Mouse (Mus musculus) megakaryocyte progenitor cell, adult 5-6 weeks (primary cell): ENCODE measurements around the gene Slc24a1. TPM values are rescaled to one million over a fixed set of nuclear protein-coding genes. Genes with fewer than 3 reads are reported as not detected.
A peak's percentile ranks its signal among the peaks of the same experiment; 100 is the strongest.
"Not testable (repeated sequence)": the region's sequence is repeated elsewhere in the genome, so short reads cannot be mapped to it uniquely, and the experiment has no call there.

Experiments
- ATAC-seq: replicated peaks from 2 replicates; pipeline ENCODE4 v1.8.0; 2016; ENCODE audit warnings: mild to moderate bottlenecking, moderate TSS enrichment, inconsistent platforms; ENCODE audit not compliant: poor library complexity
- total RNA-seq, 2 experiments: library from RNA; stranded (forward) in 1 of 2; stranded (reverse) in 1 of 2; fragments of 157-497, 149-512 nt in 1 of 2; fragments of 200-1000 nt in 1 of 2; gene quantifications; 2 replicates each; pipeline versions ENCODE4 v1.2.3 to v1.2.4; 2015 to 2017

The Slc24a1 gene
- total RNA-seq (2015): not detected in 2 replicates
- not detected in 2 replicates for total RNA-seq (2017)

DNA sequence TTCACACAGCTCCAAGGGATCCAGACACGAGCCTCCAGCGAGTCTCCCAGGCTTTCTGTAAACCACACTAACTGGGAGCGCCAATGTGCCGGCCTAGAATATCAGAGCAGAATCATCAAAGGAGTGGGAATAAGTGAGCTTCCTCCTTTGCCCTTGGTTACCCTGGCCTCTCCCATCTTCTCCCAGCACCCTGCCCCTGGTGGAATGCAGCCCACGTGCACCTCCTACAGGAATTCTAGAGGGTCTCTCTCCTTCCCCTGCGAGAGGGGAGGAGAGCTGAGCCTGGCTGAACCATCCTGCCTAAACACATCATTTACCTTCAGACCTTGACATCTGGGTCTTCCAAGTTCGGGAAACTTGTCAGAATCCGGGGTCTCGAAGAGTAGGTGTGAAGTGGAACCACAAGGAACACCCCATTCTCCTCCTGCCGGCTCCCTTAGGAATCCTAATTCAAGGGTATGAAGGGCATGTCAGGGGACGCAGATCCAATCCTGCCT lies at the start of gene Slc24a1:
Slc24a1 (minus strand) TSS at position 447 of the 497 bp plus-strand sequence.
- no peak for ATAC-seq

DNA sequence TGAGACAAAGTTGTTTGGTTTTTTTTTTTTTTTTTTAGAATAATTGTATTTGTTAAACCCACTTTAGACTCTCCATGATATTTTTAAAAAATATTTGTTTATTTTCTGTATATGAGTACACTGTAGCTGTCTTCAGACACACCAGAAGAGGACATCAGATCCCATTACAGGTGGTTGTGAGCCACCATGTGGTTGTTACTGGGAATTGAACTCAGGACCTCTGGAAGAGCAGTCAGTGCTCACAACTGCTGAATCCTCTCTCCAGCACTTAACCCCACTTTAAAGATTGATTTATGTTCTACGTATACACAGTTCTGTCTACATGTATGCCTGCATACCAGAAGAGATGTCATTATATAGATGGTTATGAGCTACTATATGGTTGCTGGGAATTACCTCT lies 44.1 kb upstream of the Slc24a1 start:
- ATAC-seq: not testable (repeated sequence)

DNA sequence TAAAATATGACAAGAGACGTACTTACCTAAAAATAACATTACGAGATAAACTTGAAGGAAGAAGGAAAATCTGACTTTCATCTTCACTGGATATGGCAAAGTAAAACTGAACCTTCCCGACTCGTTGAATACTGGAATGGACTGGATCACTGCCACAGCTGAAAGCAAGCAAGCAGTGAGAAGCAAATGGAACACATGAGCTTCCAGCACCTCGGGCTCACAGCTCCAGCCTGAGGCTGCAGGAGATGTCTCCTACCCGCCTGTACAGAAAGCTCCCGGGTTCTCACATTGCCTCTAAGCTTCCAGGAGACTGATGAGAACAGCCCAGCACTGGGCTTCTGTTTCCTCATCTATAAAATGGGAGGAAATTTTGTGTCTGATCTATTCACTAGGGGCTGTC lies 38.9 kb upstream of the Slc24a1 start:
- no peak for ATAC-seq

DNA sequence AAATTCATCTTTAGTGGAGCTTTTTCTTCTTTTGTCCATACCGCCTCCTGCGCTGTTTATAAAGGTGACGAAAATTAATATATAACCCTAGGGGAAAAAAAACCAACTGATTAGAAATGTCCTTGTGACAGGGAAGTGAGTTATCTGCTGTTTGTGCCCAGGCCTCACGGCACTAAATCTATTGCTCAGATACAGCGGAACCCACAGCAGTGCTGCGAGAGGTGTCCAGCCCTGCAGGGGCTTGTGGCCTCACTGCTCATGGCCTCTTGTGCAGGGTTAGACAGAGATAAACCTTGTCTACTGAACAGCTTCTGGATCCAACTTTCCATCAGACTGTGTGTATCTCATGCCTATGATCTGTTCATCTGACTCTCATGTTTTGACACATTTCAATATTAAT lies 37.0 kb upstream of the Slc24a1 start:
- no peak for ATAC-seq

DNA sequence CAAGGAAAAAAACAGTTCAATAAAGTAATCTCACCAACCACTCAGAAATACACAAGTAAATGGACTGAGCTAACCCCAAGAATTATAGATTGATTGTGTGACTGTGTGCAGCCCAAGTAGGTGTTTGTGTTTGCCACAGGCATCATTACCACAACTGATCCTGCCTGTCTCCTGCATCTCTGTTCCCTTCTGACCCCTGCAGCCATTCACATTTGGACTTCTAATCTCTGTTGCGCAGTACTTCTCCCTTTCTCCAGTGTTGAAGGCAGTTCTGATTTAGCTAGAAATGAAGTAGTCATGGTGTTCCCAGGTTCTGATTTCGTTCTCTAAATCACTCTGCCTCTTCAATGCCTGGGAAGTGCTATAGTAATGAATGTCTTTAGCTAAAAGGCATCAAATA lies 36.2 kb upstream of the Slc24a1 start:
- no peak for ATAC-seq

DNA sequence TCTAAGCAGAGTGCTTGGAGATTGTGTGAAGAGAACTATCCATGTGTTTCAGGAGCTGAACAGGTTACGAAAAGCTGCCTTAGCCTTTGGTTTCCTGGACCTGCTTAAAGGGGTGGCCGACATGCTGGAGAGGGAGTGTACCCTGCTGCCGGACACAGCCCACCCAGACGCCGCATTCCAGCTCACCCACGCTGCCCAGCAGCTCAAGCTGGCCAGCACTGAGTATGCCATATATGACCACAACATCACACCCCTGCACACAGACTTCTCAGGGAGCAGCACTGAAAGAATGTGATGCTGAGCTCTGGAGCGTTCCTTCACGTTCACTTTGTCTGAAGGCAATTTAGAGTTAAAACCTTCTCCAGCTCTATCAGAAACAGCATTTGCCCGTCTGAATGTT lies 34.4 kb upstream of the Slc24a1 start:
- ATAC-seq: no peak

DNA sequence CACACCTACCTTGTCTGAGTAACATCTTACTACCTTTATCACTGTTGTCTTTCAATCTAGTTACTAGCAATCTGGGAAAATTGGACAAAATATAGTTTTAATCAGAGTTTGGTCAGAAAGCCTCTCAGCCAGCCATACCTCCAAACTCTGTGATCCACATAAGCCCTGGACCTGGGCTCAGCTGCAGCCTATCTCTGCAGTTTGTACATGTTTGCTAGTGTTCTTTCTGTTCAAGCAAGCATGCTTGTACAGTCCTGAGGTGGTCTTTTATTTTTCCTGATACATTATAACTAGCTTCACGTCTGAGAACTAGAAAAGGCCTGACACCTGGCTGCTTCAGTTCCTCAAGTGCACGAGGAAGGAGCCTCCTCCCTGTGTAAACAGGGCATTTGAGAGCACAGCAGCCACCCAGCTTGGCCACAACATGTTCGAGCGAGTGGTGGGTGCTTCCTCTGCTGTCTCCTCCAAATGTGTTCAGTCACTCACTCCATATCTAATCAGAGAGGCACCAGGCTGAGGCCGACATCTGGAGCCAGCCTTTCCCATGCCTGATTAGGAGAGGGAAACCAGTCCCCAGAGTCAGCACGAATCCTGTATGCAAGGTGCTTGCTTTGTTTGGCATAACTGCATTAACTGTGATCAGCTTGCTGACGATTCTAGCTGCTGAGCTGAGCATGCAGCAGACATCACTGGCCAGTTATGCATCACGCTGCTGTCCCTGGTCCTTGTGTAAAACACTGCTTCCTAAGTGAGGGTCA lies 33.8 kb upstream of the Slc24a1 start:
- peak; percentile 95 for ATAC-seq

DNA sequence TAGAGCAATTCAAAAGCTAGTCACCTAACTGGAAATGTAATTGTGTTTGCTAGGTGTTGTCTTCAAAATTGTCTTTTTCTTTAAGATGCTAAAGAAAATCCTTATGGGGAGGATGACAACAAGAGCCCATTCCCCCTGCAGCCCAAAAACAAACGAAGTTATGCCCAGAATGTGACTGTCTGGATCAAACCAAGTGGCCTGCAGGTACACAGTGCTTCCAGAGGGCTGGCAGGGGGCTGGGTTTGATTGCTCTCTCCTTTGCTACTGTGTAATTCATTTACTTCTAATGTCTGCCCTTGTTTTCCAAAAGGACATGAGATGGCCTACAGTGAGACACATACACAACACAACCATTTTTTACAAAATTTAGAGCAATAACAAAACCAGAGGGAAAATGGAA lies 30.5 kb upstream of the Slc24a1 start:
- no peak for ATAC-seq

DNA sequence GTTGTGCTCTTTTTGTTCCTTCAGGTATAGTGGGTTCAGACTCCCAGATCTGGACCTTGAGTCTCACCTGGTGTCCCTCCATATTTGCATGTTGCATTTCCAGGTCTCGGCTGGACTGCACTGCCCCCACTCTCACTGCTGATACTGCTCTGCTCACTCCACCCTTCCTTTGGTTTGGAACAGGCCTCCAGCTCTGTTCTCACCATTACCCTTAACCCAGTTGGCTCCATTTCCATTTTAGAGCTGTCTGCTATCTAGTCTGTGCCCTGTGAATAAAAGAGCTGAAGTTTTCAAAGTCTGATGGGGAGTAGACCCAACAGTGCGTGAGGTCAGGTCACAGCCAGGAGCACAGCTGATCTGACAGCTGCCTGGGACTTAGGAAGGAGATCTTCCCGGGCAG lies 29.1 kb upstream of the Slc24a1 start:
- ATAC-seq: no peak

DNA sequence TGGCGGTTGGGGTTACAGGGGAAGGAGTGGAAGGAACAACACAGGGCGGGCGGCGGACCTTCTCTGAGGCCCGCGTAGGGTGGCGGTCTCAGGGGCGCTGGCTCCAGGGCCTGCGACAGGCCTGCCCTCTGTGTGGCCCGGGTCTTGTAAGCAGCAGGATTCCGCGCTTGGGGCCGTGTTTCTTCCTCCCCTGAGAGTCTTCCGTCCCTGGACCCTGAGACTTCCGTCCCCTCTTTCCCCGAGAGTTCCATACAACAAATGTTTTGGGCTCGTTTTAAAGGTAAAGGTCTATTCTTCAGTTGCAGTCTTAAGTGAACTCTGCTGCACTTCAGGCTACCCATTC lies 9.5 kb upstream of the Slc24a1 start:
- ATAC-seq: peak; percentile 60; the same call in 1 of the 2 replicates

DNA sequence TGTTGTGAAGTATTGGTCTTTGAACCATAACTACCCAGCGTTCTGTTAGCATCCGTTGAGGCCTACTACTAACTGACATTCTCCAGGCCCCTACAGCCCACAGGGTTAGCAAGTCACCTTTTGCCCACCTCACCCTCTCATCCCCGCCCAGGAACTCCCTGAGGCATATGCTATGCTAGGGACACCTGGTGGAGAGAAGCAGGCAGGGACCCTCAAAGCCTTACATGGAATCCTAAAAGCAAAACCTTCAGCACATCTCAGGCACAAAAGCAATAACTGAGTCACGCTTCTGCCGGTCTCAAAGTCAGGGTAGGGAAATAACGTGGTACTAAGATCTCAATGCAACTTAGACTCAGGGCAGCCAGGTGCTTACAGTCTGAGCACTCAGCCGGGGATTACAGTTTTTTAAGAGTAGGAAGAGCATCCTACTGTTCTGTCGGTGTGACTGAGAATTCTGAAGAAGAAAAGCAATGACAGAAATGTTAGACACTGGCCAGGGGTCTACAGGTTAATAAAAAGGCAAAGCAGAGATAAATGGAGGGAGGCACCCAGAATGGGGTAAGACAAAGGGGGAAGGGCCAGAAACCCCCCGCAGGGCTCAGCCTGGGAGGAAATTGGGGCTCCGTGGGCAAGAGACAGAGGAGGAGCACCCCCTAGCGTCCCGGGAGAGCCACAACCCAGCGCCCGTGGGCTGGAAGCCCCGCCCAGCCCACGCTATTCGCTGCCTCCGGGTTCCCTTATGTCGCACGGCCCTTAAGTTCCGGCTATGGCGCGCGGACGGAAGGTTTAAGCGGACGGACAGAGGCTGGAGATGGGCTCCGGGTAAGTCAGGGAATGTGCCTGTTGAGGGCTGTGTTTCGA lies 8.9 kb upstream of the Slc24a1 start, which contains the start of gene Ints14:
Ints14 (plus strand) TSS at position 789 of the 861 bp plus-strand sequence.
- ATAC-seq: peak; percentile 97

DNA sequence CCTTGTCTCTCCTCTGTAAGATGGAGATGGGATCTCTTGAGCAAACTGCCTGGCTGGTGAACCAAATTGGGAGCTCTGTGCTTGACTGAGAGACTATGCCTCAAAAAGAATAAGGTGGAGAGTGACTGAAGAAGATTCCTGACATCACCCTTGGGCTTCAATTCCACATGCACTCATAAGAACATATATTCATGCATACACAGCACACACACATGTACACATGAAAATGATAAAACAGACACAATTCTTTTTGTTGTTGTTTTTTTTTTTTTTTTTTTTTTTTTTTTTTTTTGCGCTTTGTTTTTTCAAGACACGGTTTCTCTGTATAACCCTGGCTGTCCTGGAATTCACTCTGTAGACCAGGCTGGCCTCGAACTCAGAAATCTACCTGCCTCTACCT lies 5.9 kb upstream of the Slc24a1 start:
- no peak for ATAC-seq

DNA sequence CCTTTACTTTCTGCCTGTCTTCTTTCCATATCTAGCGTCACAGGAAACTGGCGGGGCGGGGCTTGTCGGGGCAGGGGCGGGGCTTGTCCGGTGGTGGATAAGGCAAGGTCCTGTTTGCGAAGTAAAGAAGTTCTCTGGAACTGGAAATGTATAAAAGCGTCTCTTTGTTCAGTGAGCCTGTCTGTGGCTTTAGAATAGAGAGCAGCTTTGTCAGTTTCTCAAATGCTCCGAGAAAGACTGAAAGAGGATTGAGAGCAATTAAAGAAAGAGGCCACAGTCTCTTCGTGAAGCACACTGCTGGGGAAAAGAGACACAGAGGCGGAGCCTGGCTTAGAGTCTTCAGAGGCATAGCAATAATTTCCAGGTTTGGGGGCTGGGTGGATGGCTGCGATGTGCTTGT lies 4.9 kb upstream of the Slc24a1 start:
- 0 out of 2 replicates have a peak, but pooled peaks have one; percentile 18 for ATAC-seq

DNA sequence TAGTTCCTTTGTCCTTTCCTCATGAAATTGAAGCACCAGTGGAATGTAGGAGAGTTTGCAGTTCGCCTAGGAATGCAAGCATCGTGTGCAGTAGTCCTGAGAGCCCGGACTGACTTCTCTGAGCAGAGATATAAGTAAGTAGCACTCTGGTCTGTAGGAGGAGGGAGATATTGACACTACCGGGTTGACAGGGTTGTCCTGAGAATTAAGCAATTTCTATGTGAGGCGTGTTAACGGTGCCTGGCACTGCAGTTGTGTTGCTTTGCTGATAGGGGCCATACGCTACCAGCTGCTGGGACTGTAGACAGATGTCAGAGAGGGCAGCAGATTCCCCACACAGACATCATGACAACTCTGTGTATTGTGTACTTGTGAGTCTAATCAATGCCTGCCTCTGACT lies 1.8 kb upstream of the Slc24a1 start:
- ATAC-seq: peak; percentile 65

DNA sequence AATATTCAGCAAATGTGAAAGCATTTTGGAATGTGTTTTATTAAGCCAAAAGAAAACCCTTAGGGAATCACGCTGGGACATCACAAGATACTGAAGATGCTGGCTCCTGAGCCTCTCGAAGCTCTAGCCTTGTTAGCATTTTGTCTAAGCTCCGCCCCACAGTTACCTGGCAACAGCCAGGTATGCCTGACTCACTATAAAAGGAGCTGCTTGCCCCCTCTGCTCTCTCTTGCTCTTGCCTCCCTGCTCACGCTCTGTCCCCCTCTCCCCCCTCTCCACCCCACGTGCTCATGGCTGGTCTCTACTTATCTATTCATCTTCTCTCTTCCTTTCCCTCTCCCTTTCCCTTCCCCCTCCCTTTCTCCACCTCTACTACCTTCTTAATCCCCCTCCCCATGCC lies 648 bp upstream of the Slc24a1 start:
- no peak for ATAC-seq

DNA sequence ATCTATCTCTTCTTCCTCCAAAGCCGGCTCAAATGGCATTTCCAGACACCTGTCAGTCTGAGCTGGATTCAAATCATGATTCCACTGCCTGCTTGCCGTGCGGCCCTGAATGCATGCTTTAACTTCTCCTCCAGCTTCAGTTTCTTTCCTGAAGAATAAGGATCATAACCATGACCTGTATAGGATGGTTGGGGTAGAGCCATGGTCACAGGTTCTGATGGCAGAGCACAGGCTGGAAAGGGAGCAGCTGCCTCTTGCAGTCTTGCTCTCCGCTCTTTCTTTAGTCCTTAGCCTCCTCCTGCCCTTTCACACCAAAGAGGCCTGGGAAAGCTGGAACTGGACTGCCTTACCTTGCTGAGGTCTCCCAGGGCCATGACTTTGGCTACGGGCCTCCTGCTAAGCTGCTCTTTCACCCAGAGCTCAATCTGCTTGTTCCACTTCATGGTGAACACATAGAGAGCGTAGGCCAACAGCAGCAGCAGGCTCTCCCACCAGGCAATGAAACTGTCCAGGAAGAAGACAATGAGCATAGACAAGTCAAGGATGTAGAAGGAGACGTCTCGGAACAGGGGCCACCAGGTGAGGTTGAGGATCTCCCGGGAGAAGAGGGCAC lies 3.8 kb downstream of the Slc24a1 start:
- no peak for ATAC-seq

DNA sequence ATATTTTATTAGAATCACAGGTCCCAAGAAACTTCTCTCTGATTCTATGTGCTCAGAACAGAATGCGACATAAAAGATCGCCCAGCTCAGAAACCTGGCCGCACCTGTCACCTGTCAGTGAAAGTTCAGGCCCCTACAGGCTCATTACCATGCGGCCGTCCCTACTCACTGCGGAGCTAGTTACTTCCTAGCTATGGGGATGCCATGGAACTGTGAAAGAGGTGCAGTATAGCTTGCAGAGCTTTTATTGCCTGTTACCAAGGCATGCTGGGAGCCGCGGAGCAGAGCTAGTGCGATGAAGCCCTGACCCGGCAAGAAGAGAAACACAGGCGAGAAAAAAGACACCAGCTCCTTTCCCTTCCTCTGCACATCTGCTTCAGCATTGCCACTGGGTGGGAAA lies 7.4 kb downstream of the Slc24a1 start:
- ATAC-seq: no peak

DNA sequence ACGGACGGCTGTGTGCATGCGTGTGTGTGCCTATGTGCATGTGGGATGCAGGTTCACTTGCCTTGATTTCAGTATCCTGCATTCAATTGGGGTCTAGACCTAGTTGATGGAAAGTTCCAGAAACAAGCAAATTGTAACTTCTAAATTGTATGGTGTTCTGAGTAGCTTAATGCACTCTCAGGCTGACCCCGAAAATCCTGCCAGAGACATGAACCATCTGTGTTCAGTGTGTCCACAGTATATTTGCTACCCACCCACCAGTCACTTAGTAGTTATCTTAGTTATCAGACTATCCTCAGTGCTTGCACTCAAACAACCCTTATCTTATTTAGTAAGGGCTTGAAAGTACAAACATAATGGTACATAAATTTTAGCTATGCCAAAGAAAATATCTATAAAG lies 9.8 kb downstream of the Slc24a1 start:
- no peak for ATAC-seq

DNA sequence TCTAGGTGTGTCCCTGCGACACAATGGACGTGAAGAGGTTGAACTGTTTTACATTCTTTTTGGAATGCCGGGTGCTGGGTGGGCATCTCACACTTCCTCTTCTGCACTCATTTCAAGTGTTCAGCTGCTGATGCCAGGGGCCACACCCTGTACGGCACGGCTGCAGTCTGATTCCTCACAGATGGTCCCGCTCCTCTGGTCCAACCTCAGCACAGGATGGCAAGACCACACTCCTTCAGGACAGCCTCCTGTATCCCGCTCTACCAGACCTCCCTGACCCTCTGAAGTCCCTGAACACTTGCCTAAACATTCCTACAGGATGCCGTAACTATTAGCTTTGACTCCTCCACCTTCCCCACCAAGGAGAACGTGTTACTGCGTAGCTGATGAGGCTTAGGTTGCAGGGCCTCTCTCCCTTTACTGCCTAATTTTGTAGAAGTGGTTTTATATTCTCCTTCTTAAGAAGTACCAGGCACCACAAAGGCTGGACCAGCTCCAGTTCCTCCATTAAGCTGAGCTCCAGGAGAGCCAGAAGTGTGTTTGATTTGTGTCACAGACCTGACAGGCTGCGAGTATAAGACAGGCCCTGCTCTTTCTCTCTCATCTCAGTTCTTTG lies 10.6 kb downstream of the Slc24a1 start:
- ATAC-seq: no peak

DNA sequence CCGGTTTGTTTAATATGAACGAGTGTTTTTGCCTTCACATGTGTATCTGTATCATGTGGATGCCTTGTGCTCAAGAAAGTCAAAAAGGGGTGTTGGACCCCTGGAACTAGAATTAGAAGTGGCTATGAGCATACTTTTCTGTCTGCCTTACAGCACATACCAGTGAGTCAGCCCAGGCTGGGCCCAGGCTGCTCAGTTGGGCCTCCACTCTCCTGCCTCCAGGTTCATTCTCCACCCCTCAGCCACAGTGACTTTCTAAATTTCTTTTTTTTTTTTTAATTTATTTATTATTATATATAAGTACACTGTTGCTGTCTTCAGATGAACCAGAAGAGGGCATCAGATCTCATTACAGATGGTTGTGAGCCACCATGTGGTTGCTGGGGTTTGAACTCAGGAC lies 11.6 kb downstream of the Slc24a1 start:
- ATAC-seq: no peak

DNA sequence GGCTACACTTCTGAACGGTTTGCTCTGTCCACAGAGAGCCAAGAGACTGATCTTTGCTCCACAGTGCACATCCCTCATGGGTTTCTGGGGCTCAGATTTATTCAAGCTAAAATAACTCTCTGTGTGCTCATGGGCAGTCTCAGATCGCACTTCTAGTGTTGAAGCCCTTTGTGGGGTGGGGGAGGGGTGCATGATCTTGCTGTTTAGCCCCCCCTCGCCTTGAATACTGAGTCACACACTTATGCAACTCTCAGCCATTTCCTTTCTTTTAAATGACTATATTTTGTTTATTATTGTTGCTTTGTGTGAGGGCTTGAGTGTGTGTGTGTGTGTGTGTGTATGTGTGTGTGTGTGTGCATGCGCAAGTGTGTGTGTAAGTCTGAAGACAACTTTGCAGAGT lies 12.1 kb downstream of the Slc24a1 start:
- ATAC-seq: no peak
